Mouse (Mus musculus): ENCODE data around the gene Ifi47. TPM values are rescaled to one million over a fixed set of nuclear protein-coding genes. Genes with fewer than 3 reads are reported as not detected.

Gene Ifi47
- polyA plus RNA-seq, 1 experiment from 2014 or later = 7.0 TPM

DNA sequence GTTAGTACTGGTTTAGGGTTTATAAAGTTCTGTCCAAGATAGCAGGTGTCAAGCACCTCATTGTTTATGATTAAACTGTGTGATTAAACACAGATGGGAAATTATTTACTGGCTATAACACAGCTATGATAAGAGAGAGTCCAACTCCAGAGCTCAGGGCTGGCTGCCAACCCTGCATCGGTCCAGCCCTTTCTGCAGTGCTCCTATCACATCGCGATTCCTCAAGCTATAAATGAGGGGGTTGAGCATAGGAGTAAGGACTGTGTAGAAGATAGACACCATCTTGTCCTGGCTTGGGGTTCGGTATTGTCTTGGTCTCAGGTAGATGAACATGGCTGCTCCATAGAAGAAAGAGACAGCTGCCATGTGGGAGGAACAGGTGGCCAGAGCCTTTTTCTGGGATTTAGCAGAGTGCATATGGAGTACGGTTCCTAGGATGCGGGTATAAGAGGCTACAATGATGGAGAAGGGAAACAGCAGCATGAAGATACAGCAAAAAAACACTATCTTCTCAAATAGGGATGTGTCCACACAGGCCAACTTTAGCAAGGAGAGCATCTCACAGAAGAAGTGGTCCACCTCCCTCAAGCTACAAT lies 36.3 kb downstream of the Ifi47 start:
- H3K27me3 ChIP-seq (replicated peaks) = no peaks in the 10 kb centered on the region
- no peak overlapping the region for H3K4me3 ChIP-seq
- no peak overlapping the region for H3K27ac ChIP-seq
- H3K9me3 ChIP-seq (replicated peaks) = no peaks in the 10 kb centered on the region
- H3K4me2 ChIP-seq = no peak overlapping the region
- no peak overlapping the region for H3K9ac ChIP-seq
- ATAC-seq = no peak
- H3K4me1 ChIP-seq = no peaks in the 10 kb centered on the region
- WGBS (ENCODE audit: insufficient replicate concordance) = 70% methylated on average over 6 of the region's 6 CpGs
- no peaks in the 10 kb centered on the region for H3K36me3 ChIP-seq

DNA sequence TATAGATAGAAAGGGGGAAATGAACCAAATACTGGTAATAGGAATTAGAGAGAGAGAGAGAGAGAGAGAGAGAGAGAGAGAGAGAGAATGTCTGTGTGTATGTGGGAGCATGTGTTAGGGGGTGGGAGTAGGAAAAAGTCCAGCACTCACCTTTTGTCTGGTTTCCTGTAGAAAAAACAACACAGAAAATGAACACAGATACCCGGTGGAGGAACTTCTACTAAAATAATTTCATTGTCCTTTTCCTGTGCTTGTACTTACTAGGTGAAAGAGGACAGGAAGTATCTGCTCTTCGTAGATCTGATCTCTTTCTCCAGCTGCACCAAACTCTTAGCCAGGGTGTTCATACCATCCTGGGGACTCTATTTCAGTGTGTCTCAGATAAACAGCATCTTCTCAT lies 37.8 kb downstream of the Ifi47 start:
- no peak for ATAC-seq
- 17% methylated on average over 2 of the region's 2 CpGs for WGBS (ENCODE audit: insufficient replicate concordance)
- Histone ChIP-seq H3K27me3 (replicated peaks) (0 out of 2 replicates have a peak, but pooled peaks cover 4% of the 10 kb centered on the region), H3K4me1 (no peaks in the 10 kb centered on the region), H3K4me2 (no peak overlapping the region), H3K9ac (no peak overlapping the region), H3K36me3 (no peaks in the 10 kb centered on the region), H3K4me3 (no peak overlapping the region), H3K27ac (no peak overlapping the region), H3K9me3 (replicated peaks) (no peaks in the 10 kb centered on the region)

GRCm38 (mm10) chr11:49114774-49115173 lies 38.4 kb downstream of the Ifi47 start, which contains the start of gene Olfr1396:
Olfr1396 (minus strand) TSS chr11:49114874.
- Histone ChIP-seq H3K36me3 (no peaks in the 10 kb centered on the region), H3K9ac (no peak within 1 kb of the TSS), H3K27me3 (replicated peaks) (0 out of 2 replicates have a peak, but pooled peaks cover 4% of the 10 kb centered on the region), H3K9me3 (replicated peaks) (no peaks in the 10 kb centered on the region), H3K4me3 (no peak within 1 kb of the TSS), H3K27ac (no peak within 1 kb of the TSS), H3K4me1 (no peaks in the 10 kb centered on the region), H3K4me2 (no peak within 1 kb of the TSS)
- ATAC-seq = no peak

DNA sequence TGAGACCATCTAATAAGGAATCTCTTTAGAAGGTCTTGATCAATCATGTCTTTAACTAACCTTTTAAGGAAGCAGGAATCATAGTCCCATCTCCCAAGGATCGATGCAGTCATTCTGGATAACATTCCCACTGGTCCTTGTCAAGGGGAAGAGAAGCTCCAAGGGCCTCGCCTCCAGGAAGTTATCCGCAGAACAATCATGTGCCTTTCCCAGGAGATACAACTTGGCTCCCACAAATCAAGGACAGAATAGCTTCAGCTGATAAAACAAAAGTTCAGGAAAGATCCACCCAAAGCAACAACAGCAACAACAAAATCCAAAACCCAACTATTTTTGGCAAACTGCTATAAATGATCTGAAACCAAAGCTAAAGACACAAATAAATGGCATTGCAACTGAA lies 43.2 kb downstream of the Ifi47 start:
- no peak overlapping the region for H3K4me3 ChIP-seq
- WGBS (ENCODE audit: insufficient replicate concordance) = 62% methylated on average over 3 of the region's 3 CpGs
- no peak overlapping the region for H3K9ac ChIP-seq
- H3K27ac ChIP-seq = no peak overlapping the region
- no peak overlapping the region for H3K4me2 ChIP-seq
- H3K27me3 ChIP-seq (replicated peaks) = 0 out of 2 replicates have a peak, but pooled peaks cover 4% of the 10 kb centered on the region
- H3K9me3 ChIP-seq (replicated peaks) = no peaks in the 10 kb centered on the region
- no peak for ATAC-seq
- H3K36me3 ChIP-seq = no peaks in the 10 kb centered on the region
- H3K4me1 ChIP-seq = peaks cover 8% of the 10 kb centered on the region; the same call in 1 of the 2 replicates

- H3K4me2 ChIP-seq = no peak overlapping the region
- H3K4me1 ChIP-seq = peaks cover 11% of the 10 kb centered on the region; the same call in 1 of the 2 replicates
- ATAC-seq = peak; percentile 63; the same call in 1 of the 2 replicates
- H3K27me3 ChIP-seq (replicated peaks) = no peaks in the 10 kb centered on the region
- WGBS (ENCODE audit: insufficient replicate concordance) = 70% methylated on average over 2 of the region's 2 CpGs
- no peaks in the 10 kb centered on the region for H3K9me3 ChIP-seq (replicated peaks)
- H3K4me3 ChIP-seq = no peak overlapping the region
- no peaks in the 10 kb centered on the region for H3K36me3 ChIP-seq
- 0 out of 2 replicates have a peak overlapping the region, but pooled peaks have one; percentile 28 for H3K27ac ChIP-seq
- H3K9ac ChIP-seq = no peak overlapping the region
These were observed 47.8 kb downstream of the Ifi47 start for GRCm38 (mm10) chr11:49124169-49124568.

- Histone ChIP-seq H3K27me3 (replicated peaks) (no peaks in the 10 kb centered on the region), H3K9me3 (replicated peaks) (no peaks in the 10 kb centered on the region), H3K4me2 (no peak within 1 kb of the TSS), H3K36me3 (no peaks in the 10 kb centered on the region), H3K4me3 (no peak within 1 kb of the TSS), H3K4me1 (no peaks in the 10 kb centered on the region), H3K9ac (no peak within 1 kb of the TSS), H3K27ac (no peak within 1 kb of the TSS)
- WGBS (ENCODE audit: insufficient replicate concordance) = 74% methylated on average over 6 of the region's 6 CpGs
- ATAC-seq = no peak
These were observed 65.6 kb downstream of the Ifi47 start, which contains the start of gene Olfr1395 for GRCm38 (mm10) chr11:49141974-49142373. Olfr1395 (plus strand) TSS chr11:49142274.

Other genes starting within 250 kb of the Ifi47 start
- gene Gm12184, start 249.9 kb upstream of the Ifi47 start, polyA plus RNA-seq (2016; fragmentation: Nextera tagmentation; extraction: Ambion mirVana) = 4.1 and 5.0 TPM in 2 replicates
- 16.3 and 16.5 TPM in 2 replicates for gene Irgm1, start 204.9 kb upstream of the Ifi47 start, polyA plus RNA-seq (2016; fragmentation: Nextera tagmentation; extraction: Ambion mirVana)
- gene Gm5431, start 174.4 kb upstream of the Ifi47 start, polyA plus RNA-seq (2016; fragmentation: Nextera tagmentation; extraction: Ambion mirVana) = 0.19 and 0.33 TPM in 2 replicates
- 1.2 and 2.2 TPM in 2 replicates for gene Psme2b, start 130.4 kb upstream of the Ifi47 start, polyA plus RNA-seq (2016; fragmentation: Nextera tagmentation; extraction: Ambion mirVana)
- gene Olfr56, start 97.7 kb upstream of the Ifi47 start, polyA plus RNA-seq (2016; fragmentation: Nextera tagmentation; extraction: Ambion mirVana) = 0.07 TPM in 1 of 2 replicates, not detected in the other
- 0.50 and 0.89 TPM in 2 replicates for gene 9930111J21Rik1, start 97.2 kb upstream of the Ifi47 start, polyA plus RNA-seq (2016; fragmentation: Nextera tagmentation; extraction: Ambion mirVana)
- 0.02 TPM in 1 of 2 replicates, not detected in the other for gene Gm12185, start 84.4 kb upstream of the Ifi47 start, polyA plus RNA-seq (2016; fragmentation: Nextera tagmentation; extraction: Ambion mirVana)
- 0.07 and 0.11 TPM in 2 replicates for gene Tgtp1, start 82.4 kb upstream of the Ifi47 start, polyA plus RNA-seq (2016; fragmentation: Nextera tagmentation; extraction: Ambion mirVana)
- gene 9930111J21Rik2, start 25.3 kb upstream of the Ifi47 start, polyA plus RNA-seq (2016; fragmentation: Nextera tagmentation; extraction: Ambion mirVana) = 0.71 and 0.88 TPM in 2 replicates
- 0.12 and 0.15 TPM in 2 replicates for gene Tgtp2, start 12.4 kb upstream of the Ifi47 start, polyA plus RNA-seq (2016; fragmentation: Nextera tagmentation; extraction: Ambion mirVana)
- not detected in 2 replicates for gene Olfr1396, start 38.3 kb downstream of the Ifi47 start, polyA plus RNA-seq (2016; fragmentation: Nextera tagmentation; extraction: Ambion mirVana)
- gene Olfr1395, start 65.7 kb downstream of the Ifi47 start, polyA plus RNA-seq (2016; fragmentation: Nextera tagmentation; extraction: Ambion mirVana) = not detected in 2 replicates
- gene Olfr1394, start 77.8 kb downstream of the Ifi47 start, polyA plus RNA-seq (2016; fragmentation: Nextera tagmentation; extraction: Ambion mirVana) = not detected in 2 replicates
- gene Btnl9, start 110.6 kb downstream of the Ifi47 start, polyA plus RNA-seq (2016; fragmentation: Nextera tagmentation; extraction: Ambion mirVana) = 1.6 and 2.0 TPM in 2 replicates
- gene Zfp62, start 126.7 kb downstream of the Ifi47 start, polyA plus RNA-seq (2016; fragmentation: Nextera tagmentation; extraction: Ambion mirVana) = 16.2 and 16.6 TPM in 2 replicates
- gene Mgat1, start 167.6 kb downstream of the Ifi47 start, polyA plus RNA-seq (2016; fragmentation: Nextera tagmentation; extraction: Ambion mirVana) = 35.4 and 35.7 TPM in 2 replicates
- 0.05 and 0.10 TPM in 2 replicates for gene Olfr1393, start 201.7 kb downstream of the Ifi47 start, polyA plus RNA-seq (2016; fragmentation: Nextera tagmentation; extraction: Ambion mirVana)
- not detected in 2 replicates for gene Olfr1392, start 208.7 kb downstream of the Ifi47 start, polyA plus RNA-seq (2016; fragmentation: Nextera tagmentation; extraction: Ambion mirVana)
- gene Olfr10, start 228.2 kb downstream of the Ifi47 start, polyA plus RNA-seq (2016; fragmentation: Nextera tagmentation; extraction: Ambion mirVana) = not detected in 2 replicates
- gene Olfr1391, start 246.2 kb downstream of the Ifi47 start, polyA plus RNA-seq (2016; fragmentation: Nextera tagmentation; extraction: Ambion mirVana) = not detected in 2 replicates